Mouse (Mus musculus) heart, adult 2 months (tissue): ENCODE measurements around the gene Gm10447. TPM values are rescaled to one million over a fixed set of nuclear protein-coding genes. Genes with fewer than 3 reads are reported as not detected.
A peak's percentile ranks its signal among the peaks of the same experiment; 100 is the strongest.

Source experiments
- DNase-seq, 2 experiments: peaks; one replicate each; pipeline ENCODE4 v3.0.0; 2021
- H3K27ac ChIP-seq: fragments of 200-600 bp; 2 replicates; pipeline ENCODE4 v1.8.1; 2022
- H3K27me3 ChIP-seq: fragments of 200-500 bp; 2 replicates; pipeline ENCODE4 v1.6.1; 2012; ENCODE audit warnings: mild to moderate bottlenecking, low read length, inconsistent platforms, mixed read lengths; ENCODE audit not compliant: control insufficient read depth, insufficient read depth
- H3K36me3 ChIP-seq: fragments of 200-500 bp; 2 replicates; pipeline ENCODE4 v1.6.1; 2012; ENCODE audit warnings: low read length, inconsistent platforms; ENCODE audit not compliant: control insufficient read depth, insufficient read depth
- H3K4me1 ChIP-seq: fragments of 200-500 bp; 2 replicates; pipeline ENCODE4 v1.6.1; 2011; ENCODE audit warnings: low read length; ENCODE audit not compliant: control insufficient read depth, insufficient read depth
- H3K4me3 ChIP-seq: fragments of 200-600 bp; 2 replicates; pipeline ENCODE4 v1.8.1; 2022
- H3K79me2 ChIP-seq: fragments of 200-500 bp; replicated peaks from 2 replicates; pipeline ENCODE4 v1.6.1; 2012; ENCODE audit warnings: mild to moderate bottlenecking, inconsistent platforms, low read length, moderate library complexity, mixed read lengths; ENCODE audit not compliant: control insufficient read depth, insufficient read depth
- H3K9ac ChIP-seq: fragments of 200-500 bp; 2 replicates; pipeline ENCODE4 v1.6.1; 2012; ENCODE audit warnings: low read depth, mild to moderate bottlenecking, control low read depth, inconsistent platforms, low read length, mixed read lengths
- CTCF ChIP-seq: fragments of 200-600 bp; IDR thresholded peaks from 2 replicates; pipeline ENCODE4 v1.8.1; 2022; ENCODE audit warnings: antibody characterized with exemption, mild to moderate bottlenecking, moderate library complexity
- EP300 ChIP-seq: fragments of 200-500 bp; IDR thresholded peaks from 2 replicates; pipeline ENCODE4 v1.6.1; 2011; ENCODE audit warnings: low read depth, low read length, control low read depth; ENCODE audit not compliant: insufficient read depth
- POLR2A ChIP-seq: fragments of 200-500 bp; IDR thresholded peaks from 2 replicates; pipeline ENCODE4 v1.6.1; 2011; ENCODE audit warnings: mild to moderate bottlenecking, low read depth, low read length, control low read depth; ENCODE audit not compliant: insufficient read depth
- WGBS: fragments of 180-500 bp; shearing (Covaris S2); methylation state at CpG from one replicate; pipeline ENCODE4 v1.1.7; 2018; 5-methylcytosine and 5-hydroxymethylcytosine counted together
- intact Hi-C: fragments of 180-260 bp; cut with DNase I; formaldehyde crosslinking; loops from one replicate; pipeline ENCODE4 v1.15.1; 2025
- polyA plus RNA-seq: library from polyadenylated mRNA; depleted of rRNA; stranded (reverse); fragments of >200 nt; gene quantifications from 2 replicates; pipeline ENCODE4 v1.2.3, GENCODE M21; 2012
- total RNA-seq, 2 experiments: library from RNA; stranded (reverse); gene quantifications; 2 replicates each; pipeline ENCODE4 v1.2.3; 2021

Gm10447 gene
- total and polyA plus RNA-seq, 3 experiments, result not detected

GRCm38 (mm10) chr11:53463551-53464424 lies 6.9 kb upstream of the Gm10447 start:
- peak in 1 of 2 experiments; percentile 37 for DNase-seq
- Histone ChIP-seq H3K4me1 (peaks cover 1% of the 10 kb centered on the region; the same call in 1 of the 2 replicates), H3K36me3 (no peaks in the 10 kb centered on the region), H3K27me3 (0 out of 2 replicates have a peak, but pooled peaks cover 2% of the 10 kb centered on the region), H3K4me3 (peak overlapping the region; percentile 43), H3K27ac (no peak overlapping the region), H3K79me2 (no peaks in the 10 kb centered on the region), H3K9ac (peak overlapping the region; percentile 20; the same call in 1 of the 2 replicates)
- intact Hi-C loops, result no loop called here
- 19% methylated on average over 55 of the region's 55 CpGs for WGBS
- TF ChIP-seq EP300 (no peak), CTCF (no peak), POLR2A (no peak)

- Histone ChIP-seq H3K79me2 (no peaks in the 10 kb centered on the region), H3K36me3 (no peaks in the 10 kb centered on the region), H3K9ac (no peak overlapping the region), H3K4me1 (peaks cover 1% of the 10 kb centered on the region; the same call in 1 of the 2 replicates), H3K27me3 (0 out of 2 replicates have a peak, but pooled peaks cover 2% of the 10 kb centered on the region), H3K27ac (no peak overlapping the region), H3K4me3 (no peak overlapping the region)
- DNase-seq, result no peak
- intact Hi-C loops, result no loop called here
- 62% methylated on average over 5 of the region's 5 CpGs for WGBS
- TF ChIP-seq POLR2A, result no peak
Observed at GRCm38 (mm10) chr11:53461727-53462126, 4.8 kb upstream of the Gm10447 start.

GRCm38 (mm10) chr11:53460192-53460591 lies 3.3 kb upstream of the Gm10447 start:
- Histone ChIP-seq H3K4me3 (no peak overlapping the region), H3K9ac (no peak overlapping the region), H3K27ac (no peak overlapping the region), H3K36me3 (no peaks in the 10 kb centered on the region), H3K27me3 (0 out of 2 replicates have a peak, but pooled peaks cover 2% of the 10 kb centered on the region), H3K4me1 (peaks cover 2% of the 10 kb centered on the region), H3K79me2 (no peaks in the 10 kb centered on the region)
- no peak for DNase-seq
- no peak for TF ChIP-seq CTCF
- TF ChIP-seq POLR2A, result no peak
- no peak for TF ChIP-seq EP300
- 60% methylated on average over 3 of the region's 3 CpGs for WGBS
- intact Hi-C loops, result no loop called here

- 0 out of 2 replicates have a peak, but pooled peaks cover 2% of the 10 kb centered on the region for H3K27me3 ChIP-seq
- 71% methylated on average over 3 of the region's 3 CpGs for WGBS
Observed at GRCm38 (mm10) chr11:53458996-53459395, 2.1 kb upstream of the Gm10447 start.

GRCm38 (mm10) chr11:53457372-53457954 lies 553 bp upstream of the Gm10447 start:
- TF ChIP-seq CTCF (peak; percentile 33), POLR2A (no peak), EP300 (no peak)
- intact Hi-C loops, result no loop called here
- Histone ChIP-seq H3K27ac (peak overlapping the region; percentile 17), H3K4me1 (peaks cover 2% of the 10 kb centered on the region), H3K79me2 (no peaks in the 10 kb centered on the region), H3K27me3 (no peaks in the 10 kb centered on the region), H3K9ac (peak overlapping the region; percentile 76), H3K36me3 (no peaks in the 10 kb centered on the region), H3K4me3 (peak overlapping the region; percentile 58)
- WGBS, result 18% methylated on average over 29 of the region's 29 CpGs
- no peak for DNase-seq

More at GRCm38 (mm10) chr11:53458996-53459395, 2.1 kb upstream of the Gm10447 start:
- H3K9ac ChIP-seq, result no peak overlapping the region
- peaks cover 2% of the 10 kb centered on the region for H3K4me1 ChIP-seq
- no peak for DNase-seq
- intact Hi-C loops, result no loop called here
- H3K27ac ChIP-seq, result no peak overlapping the region
- TF ChIP-seq EP300 (no peak), CTCF (no peak), POLR2A (no peak)
- no peaks in the 10 kb centered on the region for H3K79me2 ChIP-seq
- H3K36me3 ChIP-seq, result no peaks in the 10 kb centered on the region
- H3K4me3 ChIP-seq, result no peak overlapping the region

GRCm38 (mm10) chr11:53453031-53453430 lies 3.9 kb downstream of the Gm10447 start:
- peaks cover 6% of the 10 kb centered on the region for H3K4me1 ChIP-seq
- H3K27me3 ChIP-seq, result no peaks in the 10 kb centered on the region
- intact Hi-C loops, result no loop called here
- no peak for TF ChIP-seq POLR2A
- TF ChIP-seq CTCF, result no peak
- TF ChIP-seq EP300, result no peak
- no peak overlapping the region for H3K4me3 ChIP-seq
- no peaks in the 10 kb centered on the region for H3K79me2 ChIP-seq
- H3K36me3 ChIP-seq, result no peaks in the 10 kb centered on the region
- H3K27ac ChIP-seq, result no peak overlapping the region
- DNase-seq, result no peak
- 79% methylated on average over 5 of the region's 5 CpGs for WGBS
- H3K9ac ChIP-seq, result no peak overlapping the region
